Mouse (Mus musculus) gastrocnemius, adult 2 months (tissue): ENCODE data around the gene Jade2. TPM values are rescaled to one million over a fixed set of nuclear protein-coding genes. Genes with fewer than 3 reads are reported as not detected.
A peak's percentile ranks its signal among the peaks of the same experiment; 100 is the strongest.

Experiments used
- DNase-seq: peaks from one replicate; pipeline ENCODE4 v3.0.0; 2022
- H3K27ac ChIP-seq: fragments of 200-600 bp; 2 replicates; pipeline ENCODE4 v1.8.1; 2022; ENCODE audit warnings: mild to moderate bottlenecking
- H3K4me3 ChIP-seq: fragments of 200-600 bp; 2 replicates; pipeline ENCODE4 v1.8.1; 2022; ENCODE audit warnings: mild to moderate bottlenecking, moderate library complexity
- CTCF ChIP-seq: fragments of 200-600 bp; IDR thresholded peaks from 2 replicates; pipeline ENCODE4 v1.8.1; 2022; ENCODE audit warnings: antibody characterized with exemption, mild to moderate bottlenecking, moderate library complexity
- intact Hi-C: fragments of 180-260 bp; cut with DNase I; formaldehyde crosslinking; loops from one replicate; pipeline ENCODE4 v1.15.1; 2025
- total RNA-seq, 2 experiments: library from RNA; stranded (reverse); gene quantifications; 2 replicates each; pipeline ENCODE4 v1.2.3; 2021

Jade2 gene
- total RNA-seq, 2 experiments from 2014 or later, result 7.8 to 7.9 TPM

DNA sequence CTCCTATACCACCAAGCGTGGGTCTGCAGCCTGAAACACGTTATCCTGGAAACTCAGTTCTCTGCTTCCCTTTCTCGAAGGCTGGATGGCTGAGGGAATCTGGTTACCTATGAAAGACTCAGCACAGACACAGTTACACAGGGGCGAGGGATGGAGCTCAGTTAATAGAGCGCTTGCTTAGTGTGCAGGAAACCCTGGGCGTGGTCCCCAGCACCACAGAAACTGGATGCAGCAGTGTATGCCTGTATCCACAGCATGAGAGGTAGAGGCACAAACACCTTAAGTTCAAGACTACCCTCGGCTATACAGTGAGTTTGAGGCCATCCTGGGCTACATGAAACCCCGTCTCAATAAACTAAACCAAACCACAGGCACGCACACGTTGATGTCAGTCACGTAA is 17.5 kb downstream of the Jade2 start:
- H3K4me3 ChIP-seq, result no peak overlapping the region
- no peak overlapping the region for H3K27ac ChIP-seq
- intact Hi-C loops, result no loop called here
- DNase-seq, result no peak
- no peak for TF ChIP-seq CTCF

DNA sequence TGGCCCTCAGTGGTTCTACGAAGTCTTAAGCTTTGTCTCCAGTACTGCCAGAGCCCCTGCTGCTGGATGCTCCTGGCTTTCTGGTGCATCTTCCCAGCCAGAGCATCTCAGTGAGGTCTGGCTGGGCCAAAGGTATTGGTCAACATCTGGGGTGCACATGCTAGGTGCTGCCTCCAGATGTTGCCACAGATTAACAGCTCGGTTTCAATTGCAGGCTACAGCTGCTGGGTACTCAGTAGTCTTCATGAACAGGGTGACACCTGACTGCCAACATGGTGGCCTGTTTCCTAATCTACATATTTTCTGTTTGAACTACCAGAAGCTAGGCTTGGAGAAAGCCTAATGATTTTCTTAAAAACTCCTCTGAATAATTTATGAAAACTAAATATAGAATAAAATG is 18.3 kb downstream of the Jade2 start:
- intact Hi-C loops, result no loop called here
- no peak for DNase-seq
- Histone ChIP-seq H3K27ac (no peak overlapping the region), H3K4me3 (no peak overlapping the region)
- no peak for TF ChIP-seq CTCF

DNA sequence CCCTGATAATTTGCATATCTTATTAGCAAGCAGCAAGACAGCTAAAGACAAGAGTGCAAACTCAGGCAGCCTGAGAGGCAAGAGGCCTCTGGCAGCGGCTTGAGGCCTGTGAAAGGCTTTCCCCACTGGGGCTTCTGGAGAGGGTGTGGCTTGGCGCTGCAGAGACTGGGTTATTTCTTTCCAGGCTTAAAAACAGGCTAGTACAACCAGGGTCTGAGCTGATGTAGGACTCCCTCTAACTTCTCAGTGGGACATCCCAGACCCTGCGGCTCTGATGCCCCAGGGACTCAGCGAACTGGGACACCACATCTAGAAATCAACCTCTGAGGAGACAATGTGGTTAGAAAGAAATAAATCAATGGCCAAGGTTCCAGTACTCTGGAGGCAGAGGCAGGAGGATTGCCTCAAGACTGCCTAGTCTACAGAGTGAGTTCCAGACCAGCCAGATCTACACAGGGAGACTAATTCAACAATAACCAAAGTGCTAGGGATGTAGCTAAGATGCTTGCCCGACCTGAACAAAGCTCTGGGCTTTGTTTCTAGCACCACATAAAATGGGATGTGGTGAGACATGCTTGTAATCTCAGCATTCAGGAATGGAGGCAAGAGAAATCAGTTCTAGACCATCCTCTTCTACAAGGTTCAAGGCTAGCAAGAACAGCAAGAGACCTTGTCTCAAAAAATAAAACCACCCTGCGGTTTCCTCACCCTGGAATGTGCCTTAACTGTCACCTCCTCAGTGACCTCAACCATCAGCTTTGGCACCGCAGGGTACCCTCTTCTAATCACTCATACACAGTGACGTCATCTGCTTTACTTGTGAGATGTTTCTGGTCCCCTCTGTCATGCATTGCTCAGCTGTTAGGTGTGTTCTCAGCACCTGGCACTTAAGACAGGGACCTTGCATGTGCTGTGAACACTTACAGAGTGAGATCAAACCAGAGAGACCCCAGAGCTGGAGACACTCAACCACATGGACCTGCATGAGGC is 20.0 kb downstream of the Jade2 start:
- Histone ChIP-seq H3K27ac (no peak overlapping the region), H3K4me3 (no peak overlapping the region)
- TF ChIP-seq CTCF, result no peak
- DNase-seq, result peak; percentile 68
- intact Hi-C loops, result no loop called here

DNA sequence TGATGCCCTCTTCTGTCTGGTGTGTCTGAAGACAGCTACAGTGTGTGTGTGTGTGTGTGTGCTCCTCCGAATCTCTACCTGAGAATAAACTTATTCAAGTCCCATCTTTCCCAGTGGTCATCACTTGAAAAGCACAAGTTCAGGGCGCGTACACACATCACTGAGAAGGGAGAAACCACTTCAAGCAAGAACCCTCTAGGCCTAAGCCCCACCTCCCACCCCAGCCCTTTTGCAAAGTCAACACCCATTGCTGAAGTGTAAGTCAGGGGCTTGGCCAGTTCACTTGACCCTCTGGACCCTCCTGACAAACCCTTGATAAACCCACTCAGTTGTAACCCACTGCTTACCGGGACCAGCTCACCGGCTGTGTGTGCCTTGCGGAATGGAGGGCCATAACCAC is 20.9 kb downstream of the Jade2 start:
- no peak overlapping the region for H3K4me3 ChIP-seq
- no peak for DNase-seq
- no peak for TF ChIP-seq CTCF
- no peak overlapping the region for H3K27ac ChIP-seq
- intact Hi-C loops, result no loop called here

DNA sequence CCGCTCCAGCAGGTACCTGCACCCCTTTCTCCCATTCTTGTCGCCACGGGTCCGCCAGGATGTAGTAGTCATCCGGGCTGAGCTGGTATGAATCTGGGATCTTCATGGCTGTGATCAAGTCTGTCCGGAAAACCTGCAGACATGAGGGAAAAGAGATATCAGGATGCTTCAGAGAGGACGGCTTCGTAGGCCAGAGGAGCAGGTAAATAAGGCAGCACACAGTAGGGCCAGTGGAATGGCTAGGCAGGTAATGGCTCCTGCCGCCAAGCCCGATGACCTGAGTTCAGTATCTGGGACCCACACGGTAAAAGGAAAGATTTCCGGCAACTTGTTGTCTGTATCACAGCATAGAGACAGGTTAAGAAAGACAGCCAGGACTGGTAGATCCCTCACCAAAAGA is 21.9 kb downstream of the Jade2 start:
- intact Hi-C loops, result no loop called here
- no peak for TF ChIP-seq CTCF
- DNase-seq, result no peak
- Histone ChIP-seq H3K4me3 (no peak overlapping the region), H3K27ac (no peak overlapping the region)

DNA sequence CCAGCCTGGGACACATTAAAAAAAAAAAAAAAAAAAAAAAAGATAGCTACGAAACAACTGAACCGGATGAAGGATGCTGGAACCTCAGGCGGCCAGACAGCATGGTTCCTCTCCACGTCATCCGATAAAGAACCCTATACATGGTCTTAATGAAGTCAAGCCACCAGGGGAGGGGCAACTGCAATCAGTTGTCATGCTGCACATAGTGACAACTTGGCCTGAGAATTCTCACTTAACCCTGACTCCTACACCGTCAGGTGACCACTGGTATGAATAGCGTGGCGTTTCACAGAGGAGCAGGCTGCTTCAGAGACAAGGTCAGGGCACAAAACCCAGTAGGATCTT is 23.4 kb downstream of the Jade2 start:
- intact Hi-C loops, result no loop called here
- DNase-seq, result no peak
- no peak for TF ChIP-seq CTCF
- Histone ChIP-seq H3K27ac (no peak overlapping the region), H3K4me3 (no peak overlapping the region)

- Histone ChIP-seq H3K27ac (0 out of 2 replicates have a peak overlapping the region, but pooled peaks have one; percentile 16), H3K4me3 (no peak overlapping the region)
- DNase-seq, result no peak
- intact Hi-C loops, result no loop called here
- TF ChIP-seq CTCF, result no peak
Observed at GRCm38 (mm10) chr11:51833393-51834066, 23.9 kb downstream of the Jade2 start.

DNA sequence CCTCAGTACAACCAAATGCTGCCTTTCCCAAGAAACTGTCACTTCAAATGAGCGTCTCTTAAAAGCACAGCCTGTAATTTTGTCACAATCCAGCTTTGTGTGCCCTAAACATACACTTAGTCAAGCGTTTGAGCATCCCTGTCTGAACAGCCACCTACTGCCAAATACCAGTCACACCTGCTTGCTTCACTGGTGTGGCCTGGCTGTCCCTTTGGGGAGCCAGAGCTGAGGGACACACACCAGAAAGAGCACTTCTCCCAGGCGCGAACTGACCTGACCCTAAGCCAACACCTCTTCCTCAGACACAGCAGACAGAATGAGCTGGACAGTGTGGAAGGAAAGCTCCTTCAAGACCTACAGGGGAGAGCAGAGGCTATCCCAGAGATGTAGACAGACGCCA is 24.5 kb downstream of the Jade2 start:
- Histone ChIP-seq H3K27ac (0 out of 2 replicates have a peak overlapping the region, but pooled peaks have one; percentile 16), H3K4me3 (no peak overlapping the region)
- TF ChIP-seq CTCF, result no peak
- intact Hi-C loops, result no loop called here
- DNase-seq, result no peak

DNA sequence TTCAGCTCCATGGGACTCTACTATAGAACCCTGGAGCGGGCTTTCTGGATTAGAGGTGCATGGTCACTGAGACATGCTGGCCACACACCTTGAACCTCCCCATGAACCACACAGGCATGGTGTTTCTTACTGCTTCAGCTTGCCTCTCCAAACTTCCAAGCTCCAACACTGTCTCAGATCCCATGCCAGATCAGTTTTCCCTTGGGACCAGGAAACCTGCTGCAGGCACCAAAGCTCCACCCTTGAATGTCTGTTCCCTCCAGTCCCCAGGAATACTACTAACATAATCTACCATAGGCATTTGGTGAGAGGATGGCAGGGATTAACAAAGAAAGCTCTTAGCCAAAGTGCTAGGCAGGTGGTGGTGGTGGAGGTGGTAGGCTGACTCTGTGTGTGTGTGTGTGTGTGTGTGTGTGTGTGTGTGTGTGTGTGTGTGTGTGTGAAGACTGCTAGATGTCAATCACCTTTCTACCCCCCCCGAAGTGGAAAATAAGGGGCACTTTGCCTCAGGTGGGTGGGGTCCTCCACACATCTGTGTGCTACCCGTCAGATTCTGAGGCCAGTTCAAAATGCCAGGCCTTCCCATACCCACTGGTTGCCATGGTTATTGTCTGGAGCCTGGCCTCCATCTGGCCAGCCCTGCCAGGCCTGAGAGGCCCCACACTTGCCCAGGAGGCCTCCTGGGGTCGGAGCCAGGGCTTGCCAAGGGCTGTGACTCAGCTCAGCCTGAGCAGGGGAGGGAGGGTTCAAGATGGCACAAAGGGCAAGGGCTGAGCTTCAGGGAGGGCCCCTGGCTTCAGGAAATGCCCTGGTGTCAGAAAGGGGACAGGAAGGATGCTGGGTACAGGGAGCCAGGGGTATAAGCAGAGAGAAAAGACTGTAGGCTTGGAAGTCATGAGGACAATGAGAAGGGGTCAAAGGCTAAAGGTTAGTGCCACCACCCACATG is 25.2 kb downstream of the Jade2 start:
- TF ChIP-seq CTCF, result no peak
- peak; percentile 48 for DNase-seq
- Histone ChIP-seq H3K27ac (peak overlapping the region; percentile 31; the same call in 1 of the 2 replicates), H3K4me3 (no peak overlapping the region)
- intact Hi-C loops, result no loop called here

GRCm38 (mm10) chr11:51824867-51825424 is 32.5 kb downstream of the Jade2 start:
- DNase-seq, result no peak
- no peak overlapping the region for H3K4me3 ChIP-seq
- intact Hi-C loops, result loop anchor here (5.0 kb wide), 2 partner anchors 92 to 182 kb away; no protein-coding TSS in a partner anchor
- no peak for TF ChIP-seq CTCF
- H3K27ac ChIP-seq, result no peak overlapping the region

DNA sequence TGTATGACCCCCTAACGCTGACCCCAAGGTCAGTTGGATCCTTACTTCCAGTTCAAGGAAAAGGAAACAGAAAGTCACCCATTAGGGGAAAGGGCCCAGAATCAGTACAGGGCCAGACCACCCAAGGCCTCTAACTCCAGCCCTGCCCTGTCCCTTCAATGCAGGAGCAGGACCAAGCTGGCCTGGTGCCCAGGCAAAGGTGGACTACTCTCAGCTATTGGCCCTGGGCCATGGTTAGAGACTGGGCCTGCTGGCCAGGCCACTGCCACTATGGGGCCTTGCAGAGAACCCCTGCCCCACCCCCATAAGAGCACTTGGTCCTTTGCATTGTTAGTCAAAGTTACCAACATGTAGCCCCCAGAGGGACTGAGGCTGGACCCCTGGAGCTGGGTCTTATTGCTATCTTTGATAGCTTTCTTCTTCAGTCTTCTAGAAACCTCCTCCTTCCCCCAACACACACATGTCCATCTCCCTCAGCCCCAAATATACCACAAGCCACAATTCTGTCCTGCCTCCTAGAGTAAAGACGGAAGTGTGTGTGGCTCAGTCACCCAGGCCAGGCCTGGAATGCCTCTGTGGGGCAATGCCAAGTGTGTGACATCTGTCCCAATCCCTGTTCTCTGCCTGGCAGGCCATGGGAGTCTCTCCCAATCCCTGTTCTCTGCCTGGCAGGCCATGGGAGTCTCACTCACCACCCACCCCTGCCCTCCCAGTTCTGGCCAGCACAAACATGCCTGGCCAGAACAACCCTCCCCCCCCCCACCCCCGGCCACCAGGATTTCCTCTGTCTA is 33.3 kb downstream of the Jade2 start:
- intact Hi-C loops, result loop anchor here (5.0 kb wide), 2 partner anchors 93 to 183 kb away; no protein-coding TSS in a partner anchor
- DNase-seq, result peak; percentile 61
- no peak overlapping the region for H3K4me3 ChIP-seq
- no peak for TF ChIP-seq CTCF
- no peak overlapping the region for H3K27ac ChIP-seq
